Mouse (Mus musculus) embryonic facial prominence, embryonic 13.5 days (tissue): ENCODE measurements around the gene Dst. TPM values are rescaled to one million over a fixed set of nuclear protein-coding genes. Genes with fewer than 3 reads are reported as not detected.

Experiments
- ATAC-seq: fragments of 200-750 bp; cut with Nextera tagmentation; 2 replicates; pipeline ENCODE4 v1.8.0; 2017; ENCODE audit warnings: low read depth; ENCODE audit not compliant: insufficient number of reproducible peaks, insufficient read depth, low FRiP score, low TSS enrichment
- H3K27ac ChIP-seq: fragments of 300-500 bp; sonication (generic); 2 replicates; pipeline ENCODE4 v1.5.1; 2015; ENCODE audit warnings: moderate library complexity, mild to moderate bottlenecking, inconsistent platforms
- H3K27me3 ChIP-seq: fragments of 300-500 bp; sonication (generic); 2 replicates; pipeline ENCODE4 v1.6.1; 2015; ENCODE audit warnings: mild to moderate bottlenecking, inconsistent platforms
- H3K36me3 ChIP-seq: fragments of 300-500 bp; sonication (generic); 2 replicates; pipeline ENCODE4 v1.6.1; 2015; ENCODE audit warnings: mild to moderate bottlenecking, inconsistent platforms
- H3K4me1 ChIP-seq: fragments of 300-500 bp; sonication (generic); 2 replicates; pipeline ENCODE4 v1.6.1; 2015; ENCODE audit warnings: inconsistent platforms
- H3K4me2 ChIP-seq: fragments of 300-500 bp; sonication (generic); 2 replicates; pipeline ENCODE4 v1.6.1; 2015; ENCODE audit warnings: moderate library complexity, mild to moderate bottlenecking, inconsistent platforms
- H3K4me3 ChIP-seq: fragments of 300-500 bp; sonication (generic); 2 replicates; pipeline ENCODE4 v1.5.1; 2015; ENCODE audit warnings: mild to moderate bottlenecking, inconsistent platforms
- H3K9ac ChIP-seq: fragments of 300-500 bp; sonication (generic); 2 replicates; pipeline ENCODE4 v1.6.1; 2015; ENCODE audit warnings: mild to moderate bottlenecking, inconsistent platforms
- H3K9me3 ChIP-seq: fragments of 300-500 bp; sonication (generic); 2 replicates; pipeline ENCODE4 v1.6.1; 2016; ENCODE audit warnings: inconsistent platforms
- WGBS: fragments of 180-500 bp; shearing (Covaris S2); methylation state at CpG from one replicate; pipeline ENCODE4 v1.1.7; 2015; ENCODE audit warnings: mixed read lengths; 5-methylcytosine and 5-hydroxymethylcytosine counted together
- polyA plus RNA-seq: library from polyadenylated mRNA; unstranded; fragments of >200 nt; fragmentation: Nextera tagmentation; extraction: Ambion mirVana; gene quantifications from 2 replicates; pipeline ENCODE4 v1.2.1, GENCODE M21; 2015

Dst gene
- polyA plus RNA-seq, 1 experiment from 2014 or later = 24.5 TPM

DNA sequence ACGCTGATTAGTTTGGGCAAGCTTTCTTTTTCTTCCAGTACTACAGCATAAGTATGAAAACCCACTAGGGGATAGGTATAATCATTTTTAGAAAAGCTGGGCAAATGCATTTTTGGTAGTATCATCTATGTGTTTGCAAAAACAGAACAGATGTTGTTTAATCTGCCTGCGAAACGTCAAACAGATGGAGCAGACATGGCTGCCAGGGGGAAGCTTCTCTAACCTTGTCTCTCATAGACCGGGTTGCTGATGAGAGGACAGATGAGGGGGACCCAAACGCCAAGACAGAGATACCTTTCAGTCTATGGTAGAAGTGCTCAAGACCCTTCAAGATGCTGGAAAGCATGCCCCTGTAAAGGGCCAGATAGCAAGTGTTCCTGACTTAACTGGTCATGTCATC is 40.5 kb downstream of the Dst start:
- Histone ChIP-seq H3K9ac (no peak overlapping the region), H3K4me1 (0 out of 2 replicates have a peak, but pooled peaks cover 6% of the 10 kb centered on the region), H3K4me2 (no peak overlapping the region), H3K4me3 (no peak overlapping the region), H3K9me3 (no peaks in the 10 kb centered on the region), H3K36me3 (no peaks in the 10 kb centered on the region), H3K27ac (no peak overlapping the region), H3K27me3 (no peaks in the 10 kb centered on the region)
- WGBS = 48% methylated on average over 5 of the region's 5 CpGs
- no peak for ATAC-seq

DNA sequence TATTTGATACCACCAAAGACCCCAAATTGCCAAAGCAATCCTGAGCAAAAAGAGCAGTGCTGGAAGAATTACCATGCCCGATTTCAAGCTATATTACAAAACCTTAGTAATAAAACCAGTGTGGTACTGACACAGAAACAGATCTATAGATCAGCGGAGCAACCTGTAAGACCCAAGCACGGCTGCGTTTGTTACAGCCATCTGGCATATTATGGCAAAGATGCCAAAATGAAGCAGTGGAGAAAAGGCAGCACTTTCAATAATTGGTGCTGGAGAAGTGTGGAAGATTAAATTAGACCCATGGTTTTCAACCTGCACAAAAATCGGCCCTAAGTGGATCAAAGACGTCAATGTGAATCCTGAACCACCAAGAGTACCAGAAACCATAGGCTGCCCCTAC is 47.6 kb downstream of the Dst start:
- Histone ChIP-seq H3K9me3 (0 out of 2 replicates have a peak, but pooled peaks cover 4% of the 10 kb centered on the region), H3K4me2 (no peak overlapping the region), H3K4me1 (no peaks in the 10 kb centered on the region), H3K27ac (no peak overlapping the region), H3K27me3 (no peaks in the 10 kb centered on the region), H3K4me3 (no peak overlapping the region), H3K9ac (no peak overlapping the region), H3K36me3 (no peaks in the 10 kb centered on the region)
- ATAC-seq = no peak
- 93% methylated on average over 6 of the region's 6 CpGs for WGBS

DNA sequence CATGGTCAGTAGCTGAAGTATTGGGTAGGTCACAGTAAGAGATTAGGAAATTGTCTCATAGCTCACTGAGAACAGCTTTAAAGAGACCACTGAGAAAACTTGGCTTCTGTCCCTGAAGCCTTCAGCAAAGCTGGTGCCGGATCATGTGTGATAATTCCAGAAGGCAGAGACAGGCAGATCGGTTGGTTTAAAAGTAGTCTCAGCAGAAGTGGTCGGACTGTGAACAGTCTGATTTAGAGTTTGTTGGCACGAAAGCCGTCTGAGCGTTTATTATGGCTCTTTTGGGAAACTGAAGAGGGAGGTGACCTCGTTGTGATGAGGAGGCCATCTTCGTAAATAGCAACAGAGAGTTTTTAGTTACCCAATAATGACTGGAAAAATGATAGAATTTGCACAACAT is 52.4 kb downstream of the Dst start:
- H3K9ac ChIP-seq = no peak overlapping the region
- no peak overlapping the region for H3K27ac ChIP-seq
- H3K9me3 ChIP-seq = 0 out of 2 replicates have a peak, but pooled peaks cover 4% of the 10 kb centered on the region
- 89% methylated on average over 8 of the region's 8 CpGs for WGBS
- no peaks in the 10 kb centered on the region for H3K27me3 ChIP-seq
- no peaks in the 10 kb centered on the region for H3K36me3 ChIP-seq
- ATAC-seq = no peak
- H3K4me3 ChIP-seq = no peak overlapping the region
- H3K4me2 ChIP-seq = no peak overlapping the region
- H3K4me1 ChIP-seq = no peaks in the 10 kb centered on the region

DNA sequence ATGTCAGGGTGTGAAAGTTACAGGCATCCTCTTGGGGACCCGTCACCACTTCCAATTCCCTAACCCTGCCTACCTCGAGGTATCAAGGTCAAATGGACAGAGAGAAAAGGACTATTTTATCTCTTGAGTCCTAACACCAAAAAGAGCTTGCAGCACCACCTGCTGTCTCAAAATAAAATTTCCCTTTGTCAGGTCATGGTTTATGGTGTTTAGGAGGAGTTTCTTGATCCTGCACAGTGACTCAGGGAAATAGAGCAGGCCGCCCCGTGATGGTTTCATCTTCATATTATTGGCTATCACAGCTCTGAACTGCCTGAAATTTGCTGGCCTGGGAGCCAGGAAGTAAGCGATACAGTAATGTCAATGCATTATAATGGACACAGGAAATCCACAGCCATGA is 56.6 kb downstream of the Dst start:
- no peak for ATAC-seq
- WGBS = 48% methylated on average over 5 of the region's 5 CpGs

DNA sequence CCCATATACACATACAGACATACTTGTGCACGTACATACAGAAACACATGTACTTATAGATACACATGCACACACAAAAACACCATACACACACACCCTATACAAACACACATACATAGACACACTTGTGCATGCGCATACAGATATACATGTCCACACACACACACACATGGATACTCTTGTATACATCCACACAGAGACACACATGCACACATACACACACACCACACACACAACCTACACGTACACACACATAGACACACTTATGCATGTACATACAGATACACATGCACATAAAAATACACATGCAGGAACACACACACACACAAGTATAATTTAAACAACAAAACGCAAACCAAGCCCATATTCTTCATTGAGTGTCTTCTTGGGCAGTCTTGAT is 57.8 kb downstream of the Dst start:
- Histone ChIP-seq H3K9me3 (no peaks in the 10 kb centered on the region), H3K4me2 (no peak overlapping the region), H3K36me3 (no peaks in the 10 kb centered on the region), H3K9ac (no peak overlapping the region), H3K27ac (no peak overlapping the region), H3K4me3 (no peak overlapping the region), H3K4me1 (peaks cover 13% of the 10 kb centered on the region; the same call in 1 of the 2 replicates), H3K27me3 (no peaks in the 10 kb centered on the region)
- 86% methylated on average over 4 of the region's 4 CpGs for WGBS
- no peak for ATAC-seq

More for the DNA sequence above, 56.6 kb downstream of the Dst start:
- Histone ChIP-seq H3K27me3 (no peaks in the 10 kb centered on the region), H3K9me3 (no peaks in the 10 kb centered on the region), H3K36me3 (no peaks in the 10 kb centered on the region), H3K4me2 (no peak overlapping the region), H3K27ac (no peak overlapping the region), H3K9ac (no peak overlapping the region), H3K4me3 (no peak overlapping the region), H3K4me1 (peaks cover 6% of the 10 kb centered on the region; the same call in 1 of the 2 replicates)

DNA sequence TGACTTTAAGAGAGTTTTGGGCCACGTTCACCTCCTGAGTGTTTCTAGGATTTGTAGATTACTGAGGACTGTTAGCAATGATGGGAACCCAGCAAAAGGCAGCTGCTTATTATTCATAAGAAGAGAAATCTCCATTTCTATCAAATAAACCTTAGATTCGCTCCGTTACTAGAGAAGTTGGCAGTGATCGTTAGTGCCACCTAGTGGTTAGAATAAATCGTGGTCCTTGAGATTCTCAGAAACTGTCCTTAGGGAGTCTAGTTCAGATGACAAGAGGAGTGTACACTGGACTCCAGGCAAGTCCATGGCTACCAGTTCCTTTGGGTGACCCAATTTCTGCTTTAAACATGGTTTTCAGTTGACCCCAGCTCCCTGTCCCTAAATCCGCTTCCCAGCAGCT is 58.3 kb downstream of the Dst start:
- no peaks in the 10 kb centered on the region for H3K9me3 ChIP-seq
- H3K4me3 ChIP-seq = no peak overlapping the region
- H3K4me1 ChIP-seq = peaks cover 13% of the 10 kb centered on the region; the same call in 1 of the 2 replicates
- WGBS = 30% methylated on average over 6 of the region's 6 CpGs
- no peaks in the 10 kb centered on the region for H3K36me3 ChIP-seq
- ATAC-seq = no peak
- H3K27ac ChIP-seq = no peak overlapping the region
- H3K9ac ChIP-seq = no peak overlapping the region
- no peak overlapping the region for H3K4me2 ChIP-seq
- no peaks in the 10 kb centered on the region for H3K27me3 ChIP-seq

DNA sequence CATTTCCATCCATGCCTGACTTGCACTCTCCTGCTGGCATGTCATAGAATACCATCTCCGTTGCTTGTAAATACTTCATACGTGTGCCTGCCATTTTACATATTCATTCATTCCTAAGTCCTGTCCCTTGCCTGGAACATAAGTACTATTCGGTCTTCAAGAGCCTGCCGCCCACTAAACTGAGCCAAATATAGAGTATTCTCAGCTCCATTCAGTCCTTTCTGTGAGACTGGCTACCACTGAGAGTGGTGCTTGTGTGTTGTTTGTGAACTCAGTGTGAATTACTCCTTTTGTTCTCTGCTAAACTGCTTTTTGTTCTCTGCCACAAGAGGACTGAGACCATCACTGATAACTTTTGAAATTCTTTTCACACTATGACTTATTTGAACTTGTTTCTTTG is 59.2 kb downstream of the Dst start:
- Histone ChIP-seq H3K4me2 (no peak overlapping the region), H3K9ac (no peak overlapping the region), H3K36me3 (no peaks in the 10 kb centered on the region), H3K9me3 (no peaks in the 10 kb centered on the region), H3K27me3 (no peaks in the 10 kb centered on the region), H3K27ac (no peak overlapping the region), H3K4me3 (no peak overlapping the region), H3K4me1 (peaks cover 13% of the 10 kb centered on the region; the same call in 1 of the 2 replicates)
- ATAC-seq = no peak
- 82% methylated on average over 4 of the region's 4 CpGs for WGBS

DNA sequence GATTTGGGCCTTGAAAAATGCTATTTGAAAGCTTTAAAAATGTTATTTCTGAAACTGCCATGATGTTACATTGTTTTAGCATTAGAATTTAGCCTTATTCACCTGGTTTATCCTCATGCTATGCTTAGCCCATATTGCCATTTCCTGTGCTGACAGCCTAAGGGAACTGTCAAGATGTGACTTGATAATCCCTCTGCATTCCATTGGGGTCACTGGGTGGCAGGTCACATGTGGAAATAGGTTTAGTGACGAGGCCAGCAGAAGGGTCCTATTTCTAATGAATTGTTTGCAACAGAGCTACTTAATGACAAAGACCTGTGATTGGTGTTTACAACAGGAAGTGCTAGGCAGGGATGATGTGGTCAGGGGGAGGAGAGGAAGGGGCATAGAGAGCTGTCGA is 61.9 kb downstream of the Dst start:
- no peak overlapping the region for H3K4me2 ChIP-seq
- no peaks in the 10 kb centered on the region for H3K36me3 ChIP-seq
- H3K27me3 ChIP-seq = no peaks in the 10 kb centered on the region
- ATAC-seq = no peak
- WGBS = 16% methylated on average over 2 of the region's 2 CpGs
- H3K9me3 ChIP-seq = no peaks in the 10 kb centered on the region
- no peak overlapping the region for H3K9ac ChIP-seq
- no peak overlapping the region for H3K27ac ChIP-seq
- H3K4me1 ChIP-seq = peaks cover 13% of the 10 kb centered on the region; the same call in 1 of the 2 replicates
- no peak overlapping the region for H3K4me3 ChIP-seq

DNA sequence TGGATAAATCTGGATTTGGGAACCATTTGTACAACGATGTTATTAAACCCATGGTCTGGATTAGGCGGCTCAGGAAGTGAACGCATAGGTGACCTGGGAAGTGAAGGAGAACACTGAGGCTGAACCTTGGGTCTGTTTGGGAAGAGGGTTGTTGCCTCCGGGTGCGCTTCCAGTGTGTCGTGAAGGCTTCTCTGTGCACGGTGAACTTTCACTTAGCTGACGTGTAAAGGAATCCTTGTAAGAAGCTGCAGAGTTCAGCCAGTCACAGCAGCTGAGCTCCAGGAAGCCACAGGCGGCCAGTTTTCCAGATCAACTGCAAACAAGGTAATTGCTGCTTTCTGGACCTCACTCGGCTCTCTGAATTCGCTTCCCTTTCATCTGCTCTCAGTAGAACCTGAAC is 66.4 kb downstream of the Dst start:
- Histone ChIP-seq H3K4me2 (no peak overlapping the region), H3K9me3 (no peaks in the 10 kb centered on the region), H3K4me1 (peaks cover 10% of the 10 kb centered on the region; the same call in 1 of the 2 replicates), H3K27me3 (no peaks in the 10 kb centered on the region), H3K4me3 (no peak overlapping the region), H3K36me3 (no peaks in the 10 kb centered on the region), H3K27ac (no peak overlapping the region), H3K9ac (no peak overlapping the region)
- 74% methylated on average over 11 of the region's 11 CpGs for WGBS
- ATAC-seq = no peak

DNA sequence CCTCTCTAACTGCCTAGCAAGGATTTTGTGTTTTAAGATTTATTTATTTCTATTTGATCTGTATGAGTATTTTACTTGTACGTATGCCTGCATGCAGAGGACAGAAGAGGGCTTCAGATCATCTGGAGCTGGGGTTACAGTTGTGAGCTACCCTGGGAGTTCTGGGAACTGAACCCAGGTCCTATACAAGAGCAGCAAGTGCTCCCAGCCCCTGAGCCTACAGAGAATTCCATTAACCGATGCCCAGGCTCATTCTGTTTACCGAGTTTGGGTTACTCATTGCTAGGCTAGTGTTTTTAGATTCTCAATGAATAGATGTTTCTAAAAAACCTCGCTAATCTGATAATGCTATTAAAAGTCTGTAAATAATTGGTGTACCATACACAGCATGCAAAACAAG is 67.3 kb downstream of the Dst start:
- H3K36me3 ChIP-seq = no peaks in the 10 kb centered on the region
- 84% methylated on average over 4 of the region's 4 CpGs for WGBS
- no peaks in the 10 kb centered on the region for H3K9me3 ChIP-seq
- no peak for ATAC-seq
- no peak overlapping the region for H3K27ac ChIP-seq
- 0 out of 2 replicates have a peak, but pooled peaks cover 2% of the 10 kb centered on the region for H3K4me1 ChIP-seq
- no peak overlapping the region for H3K9ac ChIP-seq
- no peaks in the 10 kb centered on the region for H3K27me3 ChIP-seq
- H3K4me2 ChIP-seq = no peak overlapping the region
- H3K4me3 ChIP-seq = no peak overlapping the region

DNA sequence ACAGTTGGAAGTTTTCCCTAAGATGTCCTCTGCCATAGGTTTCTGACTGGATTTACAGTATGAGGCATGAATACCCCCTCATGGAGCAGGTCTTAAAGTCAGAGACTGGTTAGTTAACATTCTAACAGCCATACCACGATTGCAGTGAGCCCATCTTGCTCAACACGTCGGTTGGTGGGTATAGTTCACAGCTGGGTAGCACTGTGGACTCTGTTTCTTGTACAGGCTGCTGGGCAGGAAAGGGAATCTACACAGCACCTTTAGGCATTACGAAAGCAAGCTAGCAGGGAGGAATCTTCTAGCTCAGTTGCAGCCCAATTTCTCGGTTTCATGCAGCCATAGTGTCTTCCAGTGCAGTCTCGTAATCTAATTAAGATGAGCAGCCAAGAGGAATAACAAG is 69.8 kb downstream of the Dst start:
- Histone ChIP-seq H3K27me3 (no peaks in the 10 kb centered on the region), H3K4me2 (no peak overlapping the region), H3K9me3 (no peaks in the 10 kb centered on the region), H3K9ac (no peak overlapping the region), H3K36me3 (no peaks in the 10 kb centered on the region), H3K4me3 (no peak overlapping the region), H3K4me1 (no peaks in the 10 kb centered on the region), H3K27ac (no peak overlapping the region)
- WGBS = 80% methylated on average over 6 of the region's 6 CpGs
- no peak for ATAC-seq

DNA sequence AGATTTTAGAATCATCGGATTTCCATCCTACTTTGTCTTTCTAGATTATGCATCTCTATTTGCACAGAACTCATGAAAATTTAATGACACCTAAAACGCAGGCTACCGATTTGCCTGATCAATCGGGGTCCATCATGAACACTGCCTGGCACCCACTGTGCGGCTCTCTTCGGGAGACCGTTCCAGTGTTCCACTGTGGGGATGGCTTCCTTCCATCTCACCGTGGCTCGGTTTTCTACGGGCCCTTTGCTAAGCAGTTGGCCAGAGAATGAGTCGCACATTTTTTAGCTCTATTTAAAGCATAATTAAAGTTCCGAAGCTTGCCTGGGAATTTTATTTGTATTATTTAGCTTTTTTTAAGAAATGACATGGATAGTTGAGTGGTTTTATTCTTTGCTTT is 72.4 kb downstream of the Dst start:
- Histone ChIP-seq H3K27ac (no peak overlapping the region), H3K4me1 (no peaks in the 10 kb centered on the region), H3K9ac (no peak overlapping the region), H3K9me3 (no peaks in the 10 kb centered on the region), H3K4me2 (no peak overlapping the region), H3K27me3 (no peaks in the 10 kb centered on the region), H3K4me3 (no peak overlapping the region), H3K36me3 (no peaks in the 10 kb centered on the region)
- no peak for ATAC-seq
- WGBS = 92% methylated on average over 12 of the region's 12 CpGs

DNA sequence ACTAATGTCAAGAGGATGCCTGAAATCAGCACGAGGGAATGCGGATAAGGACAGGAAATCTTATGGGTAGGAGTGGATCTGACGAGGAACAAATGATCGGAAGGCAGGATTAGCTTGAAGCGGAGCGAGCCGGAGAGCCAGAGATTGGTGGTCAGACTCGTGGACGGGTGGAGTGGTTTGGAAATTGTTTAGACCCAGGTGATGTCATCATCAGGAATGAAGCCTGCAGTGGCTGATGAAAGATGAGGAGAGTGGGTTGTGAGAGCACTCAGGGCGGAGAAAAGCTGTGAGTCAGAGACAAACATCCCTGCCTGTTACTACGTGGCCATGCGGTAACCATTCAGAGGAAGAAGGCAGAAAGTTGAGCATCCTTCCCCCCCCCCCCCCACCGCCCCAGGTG is 81.6 kb downstream of the Dst start:
- Histone ChIP-seq H3K9me3 (no peaks in the 10 kb centered on the region), H3K4me1 (peaks cover 5% of the 10 kb centered on the region; the same call in 1 of the 2 replicates), H3K36me3 (no peaks in the 10 kb centered on the region), H3K4me2 (no peak overlapping the region), H3K4me3 (no peak overlapping the region), H3K27ac (no peak overlapping the region), H3K27me3 (no peaks in the 10 kb centered on the region), H3K9ac (no peak overlapping the region)
- no peak for ATAC-seq
- WGBS = 79% methylated on average over 13 of the region's 13 CpGs
